Mouse (Mus musculus): ENCODE measurements at regions not wholly inside any gene's neighbourhood (a gene's known extent, or its start where the extent isn't known, plus 50 kb on each side); places are given as distances from the start of the nearest gene placed in this dataset.

GRCm38 (mm10) chr13:69272506-69272905 is 261.0 kb upstream of the Nsun2 start:
- intact Hi-C loops (cut with DNase I): no loop called here
- no peak for DNase-seq

GRCm38 (mm10) chr13:69279647-69280046 is 253.9 kb upstream of the Nsun2 start:
- intact Hi-C loops (cut with DNase I): no loop called here
- no peak for DNase-seq

- intact Hi-C loops (cut with DNase I): no loop called here
- peak; percentile 42 to 44 for DNase-seq
These were observed 239.1 kb upstream of the Nsun2 start for GRCm38 (mm10) chr13:69294483-69294882.

GRCm38 (mm10) chr13:69303316-69303715 is 230.2 kb upstream of the Nsun2 start:
- intact Hi-C loops (cut with DNase I): no loop called here

GRCm38 (mm10) chr13:69330412-69331000 is 203.0 kb upstream of the Nsun2 start:
- DNase-seq: peak in 1 of 2 experiments; percentile 8
- intact Hi-C loops (cut with DNase I): no loop called here

More at GRCm38 (mm10) chr13:69303316-69303715, 230.2 kb upstream of the Nsun2 start:
- no peak for DNase-seq

GRCm38 (mm10) chr13:69331537-69332435 is 201.8 kb upstream of the Nsun2 start:
- DNase-seq: no peak
- intact Hi-C loops (cut with DNase I): no loop called here

GRCm38 (mm10) chr13:69343806-69344205 is 189.7 kb upstream of the Nsun2 start:
- DNase-seq: no peak
- intact Hi-C loops (cut with DNase I): no loop called here

GRCm38 (mm10) chr13:69357435-69357834 is 176.1 kb upstream of the Nsun2 start:
- DNase-seq: no peak
- intact Hi-C loops (cut with DNase I): no loop called here

- intact Hi-C loops (cut with DNase I): no loop called here
- DNase-seq: peak; percentile 5 to 6
These were observed 167.6 kb upstream of the Nsun2 start for GRCm38 (mm10) chr13:69365880-69366490.

- DNase-seq: no peak
- intact Hi-C loops (cut with DNase I): no loop called here
These were observed 160.3 kb upstream of the Nsun2 start for GRCm38 (mm10) chr13:69373101-69373815.

GRCm38 (mm10) chr13:69373816-69374142 is 159.8 kb upstream of the Nsun2 start:
- DNase-seq: no peak
- intact Hi-C loops (cut with DNase I): no loop called here

- intact Hi-C loops (cut with DNase I): no loop called here
- no peak for DNase-seq
These were observed 153.1 kb upstream of the Nsun2 start for GRCm38 (mm10) chr13:69380403-69380802.

GRCm38 (mm10) chr13:69384767-69385166 is 148.8 kb upstream of the Nsun2 start:
- DNase-seq: no peak
- intact Hi-C loops (cut with DNase I): loop anchor here (5.0 kb wide), 1 partner anchor 103 kb away; no protein-coding TSS in a partner anchor

GRCm38 (mm10) chr13:69392917-69393827 is 140.4 kb upstream of the Nsun2 start:
- intact Hi-C loops (cut with DNase I): no loop called here
- peak; percentile 15 to 17 for DNase-seq

- DNase-seq: no peak
- intact Hi-C loops (cut with DNase I): no loop called here
These were observed 139.0 kb upstream of the Nsun2 start for GRCm38 (mm10) chr13:69394544-69394943.

- DNase-seq: no peak
- intact Hi-C loops (cut with DNase I): no loop called here
These were observed 123.2 kb upstream of the Nsun2 start for GRCm38 (mm10) chr13:69410359-69410758.

- intact Hi-C loops (cut with DNase I): no loop called here
- no peak for DNase-seq
These were observed 118.7 kb upstream of the Nsun2 start for GRCm38 (mm10) chr13:69414813-69415212.

GRCm38 (mm10) chr13:69416726-69417125 is 116.8 kb upstream of the Nsun2 start:
- intact Hi-C loops (cut with DNase I): no loop called here

GRCm38 (mm10) chr13:69417855-69418478 is 115.6 kb upstream of the Nsun2 start:
- DNase-seq: no peak

More at GRCm38 (mm10) chr13:69416726-69417125, 116.8 kb upstream of the Nsun2 start:
- DNase-seq: no peak

More at GRCm38 (mm10) chr13:69417855-69418478, 115.6 kb upstream of the Nsun2 start:
- intact Hi-C loops (cut with DNase I): no loop called here

Measured in heart, postnatal 10 days (tissue).